Mouse (Mus musculus): ENCODE results near the gene Gna15. TPM values are rescaled to one million over a fixed set of nuclear protein-coding genes. Genes with fewer than 3 reads are reported as not detected.
A peak's percentile ranks its signal among the peaks of the same experiment; 100 is the strongest.

Gna15 gene
- polyA plus RNA-seq, 1 experiment: 16.2 TPM

DNA sequence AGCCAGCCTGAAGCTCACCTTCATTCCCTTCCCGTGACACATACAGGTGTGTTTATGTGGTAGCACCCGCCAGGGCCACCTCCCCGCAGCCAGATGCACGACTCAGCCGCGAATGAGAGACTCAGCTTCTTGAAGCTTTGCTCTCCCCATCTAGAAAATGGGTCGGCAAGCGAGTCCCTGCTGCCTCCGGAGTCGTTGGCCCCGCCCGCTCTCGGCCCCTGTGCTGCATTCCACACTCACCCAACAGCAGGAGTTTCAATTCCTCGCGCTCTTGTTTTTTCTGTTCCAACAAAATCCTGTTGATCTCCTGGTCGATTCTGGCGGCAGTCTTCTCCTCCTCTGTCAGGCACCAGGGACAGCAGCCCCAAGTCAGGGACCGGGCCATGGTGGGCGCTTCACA lies 455 bp downstream of the Gna15 start:
- no peak for DNase-seq (ENCODE audit: low spot score)

- DNase-seq (ENCODE audit: low spot score): no peak
These were observed 883 bp downstream of the Gna15 start for GRCm38 (mm10) chr10:81523142-81523541.

DNA sequence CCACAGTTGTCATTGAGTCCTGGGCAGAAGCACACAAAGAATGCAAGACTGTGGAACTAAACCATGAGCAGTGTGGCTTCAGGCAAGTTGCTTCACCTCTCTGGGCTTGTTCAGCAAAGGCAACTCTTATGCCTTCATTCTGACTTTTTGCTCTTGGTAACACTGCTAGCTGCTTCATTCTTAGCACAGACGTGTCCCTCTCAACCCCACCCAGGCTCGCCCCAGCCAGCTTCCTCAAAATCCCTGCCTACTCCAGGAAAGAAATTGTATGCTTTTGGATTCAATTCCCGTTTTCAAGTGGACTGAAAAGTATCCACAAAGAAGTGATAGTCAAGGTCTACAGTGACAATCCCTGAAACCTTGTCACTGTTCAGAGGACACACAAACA lies 4.1 kb downstream of the Gna15 start:
- DNase-seq (ENCODE audit: low spot score): no peak

DNA sequence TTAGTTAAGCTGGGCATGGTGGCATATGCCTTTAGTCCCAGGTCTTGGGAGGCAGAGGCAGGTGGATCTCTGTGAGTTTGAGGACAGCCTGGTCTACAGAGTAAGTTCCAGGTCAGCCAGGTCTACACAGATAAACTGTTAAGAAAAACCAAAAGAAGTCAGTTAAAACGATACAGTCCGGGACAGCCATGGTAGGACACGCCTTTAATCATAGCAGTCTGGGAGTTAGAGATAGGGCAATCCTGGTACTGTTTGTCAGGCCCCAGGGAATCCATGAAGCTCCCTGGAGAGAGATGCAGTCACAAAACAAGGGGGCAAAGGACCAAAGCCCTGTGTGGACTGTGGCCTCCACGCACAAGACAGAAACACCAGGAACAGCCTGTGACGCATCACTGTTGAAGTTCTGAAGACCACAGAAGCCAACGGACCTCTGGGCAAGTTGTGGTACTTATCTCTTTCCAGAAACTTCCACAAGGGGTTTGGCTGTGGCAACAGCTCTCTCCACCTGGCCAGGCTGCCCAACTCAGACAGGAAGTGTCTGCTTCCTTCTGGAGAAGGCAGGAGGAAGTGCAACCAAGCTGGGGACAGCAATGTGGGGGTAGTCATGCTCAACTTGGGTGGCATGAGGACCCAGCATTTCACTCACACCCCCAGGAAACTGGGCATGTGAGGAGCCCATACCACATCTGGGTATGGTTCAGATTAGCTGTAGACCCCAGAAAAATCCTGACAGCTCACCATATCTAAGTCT lies 4.6 kb downstream of the Gna15 start:
- no peak for DNase-seq (ENCODE audit: low spot score)

- no peak for DNase-seq (ENCODE audit: low spot score)
These were observed 5.5 kb downstream of the Gna15 start for GRCm38 (mm10) chr10:81518546-81518945.

DNA sequence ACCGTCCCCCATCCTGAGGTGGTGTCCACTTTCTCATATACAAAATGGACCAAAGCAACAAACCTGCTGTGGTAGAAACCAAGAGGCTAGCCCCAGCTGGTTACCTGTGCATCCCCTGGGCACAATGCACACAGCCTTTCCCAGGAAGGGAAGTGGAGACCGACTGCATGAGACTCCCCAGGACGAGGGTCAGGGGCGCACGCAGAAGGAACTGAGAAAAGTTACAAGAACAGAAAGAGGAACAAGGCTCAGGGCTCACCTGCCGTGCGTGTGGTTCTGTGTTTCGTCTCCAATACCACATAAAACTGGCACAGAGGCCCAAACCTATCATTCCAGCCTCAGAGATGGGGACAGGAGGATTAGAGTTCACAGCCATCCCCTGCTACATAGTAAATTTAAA lies 6.8 kb downstream of the Gna15 start:
- no peak for DNase-seq (ENCODE audit: low spot score)

DNA sequence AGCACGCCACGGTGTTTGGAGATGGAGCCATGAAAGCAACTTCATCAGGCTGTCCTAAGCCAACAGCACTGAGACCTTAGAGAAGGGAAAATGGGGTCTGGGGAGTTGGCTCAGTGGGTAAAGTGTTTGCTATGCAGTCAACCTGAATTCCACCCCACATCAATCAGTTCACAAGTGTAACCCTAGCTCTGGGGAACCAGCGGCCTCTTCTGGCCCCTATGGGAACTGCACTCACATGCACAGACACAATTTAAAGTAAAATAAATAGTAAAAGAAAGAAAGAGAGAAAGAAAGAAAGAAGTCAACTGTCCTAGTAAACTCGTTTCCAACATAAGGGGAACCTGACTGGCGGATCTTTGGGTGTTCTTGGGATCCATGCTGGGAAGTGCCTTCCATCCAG lies 10.2 kb downstream of the Gna15 start:
- DNase-seq (ENCODE audit: low spot score): no peak

- DNase-seq (ENCODE audit: low spot score): no peak
These were observed 13.7 kb downstream of the Gna15 start for GRCm38 (mm10) chr10:81510246-81510810.

- DNase-seq (ENCODE audit: low spot score): no peak
These were observed 16.1 kb downstream of the Gna15 start for GRCm38 (mm10) chr10:81507691-81508489.

- DNase-seq (ENCODE audit: low spot score): no peak
These were observed 16.9 kb downstream of the Gna15 start for GRCm38 (mm10) chr10:81507095-81507494.

- DNase-seq (ENCODE audit: low spot score): no peak
These were observed 18.9 kb downstream of the Gna15 start for GRCm38 (mm10) chr10:81505016-81505664.

GRCm38 (mm10) chr10:81502658-81503057 lies 21.4 kb downstream of the Gna15 start:
- peak; percentile 88 for DNase-seq (ENCODE audit: low spot score)

GRCm38 (mm10) chr10:81501863-81502262 lies 22.2 kb downstream of the Gna15 start:
- DNase-seq (ENCODE audit: low spot score): no peak

GRCm38 (mm10) chr10:81500032-81500431 lies 24.0 kb downstream of the Gna15 start, which contains the start of gene S1pr4:
Gene S1pr4 (minus strand): TSS chr10:81500132.
- DNase-seq (ENCODE audit: low spot score): no peak

DNA sequence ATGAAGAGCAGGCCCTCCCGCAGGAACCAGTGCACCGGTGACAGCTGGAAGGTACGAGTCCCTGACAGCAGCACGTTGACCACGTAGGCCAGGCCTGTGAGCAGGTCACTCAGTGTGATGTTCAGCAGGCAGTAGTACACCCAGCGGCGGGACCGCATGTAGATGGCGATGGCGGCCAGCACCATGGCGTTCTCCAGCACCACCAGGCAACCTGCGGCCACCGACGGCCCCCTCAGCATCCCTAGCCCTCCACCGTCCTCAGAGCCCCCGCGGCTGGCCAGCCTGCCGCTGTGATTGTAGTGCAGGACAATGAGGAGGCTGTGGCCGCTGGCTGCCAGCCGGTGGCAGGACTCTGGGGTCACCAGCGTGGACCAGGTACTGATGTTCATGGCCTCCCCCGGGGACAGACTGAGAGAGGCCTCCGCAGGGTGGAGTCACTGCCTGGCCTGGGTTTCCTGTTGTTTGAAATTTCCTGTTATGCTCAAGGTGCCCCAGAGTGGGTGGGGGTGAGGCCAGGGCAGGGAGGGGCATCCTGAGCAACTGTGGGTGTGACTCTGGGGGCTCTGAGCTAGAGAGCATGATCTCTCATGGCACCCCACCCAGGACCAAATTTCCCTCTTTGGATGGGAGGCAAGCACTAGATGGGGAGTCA lies 24.6 kb downstream of the Gna15 start:
- DNase-seq (ENCODE audit: low spot score): no peak

DNA sequence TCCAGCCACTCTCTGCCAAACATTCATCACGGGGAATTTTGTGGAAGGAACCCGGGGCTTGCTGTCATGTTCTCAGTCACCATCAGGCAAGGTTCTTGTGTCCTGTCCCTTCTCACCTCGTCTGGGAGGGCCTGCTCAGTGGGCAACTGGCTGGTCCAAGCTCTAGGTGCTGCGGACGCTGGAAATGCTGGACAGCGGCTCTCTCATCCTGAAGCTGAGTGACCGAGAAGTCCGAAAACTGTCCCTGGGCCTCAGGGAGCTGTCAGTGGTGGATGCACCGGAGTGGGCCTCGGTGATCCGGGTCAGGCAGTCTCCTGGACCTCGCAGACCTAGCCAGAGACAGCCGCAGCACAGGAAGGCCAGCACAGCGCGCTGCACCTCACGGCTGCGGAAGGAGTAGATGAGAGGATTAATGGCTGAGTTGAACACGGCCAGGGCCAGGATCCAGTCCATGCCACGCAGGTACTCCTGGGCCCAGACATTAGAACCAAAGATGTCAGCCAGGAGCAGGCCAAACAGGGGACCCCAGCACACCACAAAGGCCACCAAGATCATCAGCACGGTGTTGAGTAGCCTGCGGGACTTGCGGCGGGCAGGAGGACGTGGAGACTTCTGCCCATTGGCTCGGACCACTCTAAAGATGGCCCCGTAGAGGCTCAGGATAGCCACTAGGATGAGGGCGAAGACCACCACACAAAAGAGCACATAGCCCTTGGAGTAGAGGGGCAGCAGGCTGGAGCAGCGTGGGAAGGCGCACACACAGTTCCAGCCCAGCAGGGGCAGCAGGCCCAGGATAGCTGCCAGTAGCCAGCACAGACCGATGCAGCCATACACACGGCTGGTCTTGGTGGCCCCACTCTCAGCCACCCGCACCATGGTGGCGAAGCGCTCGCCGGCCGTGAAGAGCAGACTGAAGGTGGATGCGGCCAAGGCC lies 25.4 kb downstream of the Gna15 start:
- DNase-seq (ENCODE audit: low spot score): no peak

DNA sequence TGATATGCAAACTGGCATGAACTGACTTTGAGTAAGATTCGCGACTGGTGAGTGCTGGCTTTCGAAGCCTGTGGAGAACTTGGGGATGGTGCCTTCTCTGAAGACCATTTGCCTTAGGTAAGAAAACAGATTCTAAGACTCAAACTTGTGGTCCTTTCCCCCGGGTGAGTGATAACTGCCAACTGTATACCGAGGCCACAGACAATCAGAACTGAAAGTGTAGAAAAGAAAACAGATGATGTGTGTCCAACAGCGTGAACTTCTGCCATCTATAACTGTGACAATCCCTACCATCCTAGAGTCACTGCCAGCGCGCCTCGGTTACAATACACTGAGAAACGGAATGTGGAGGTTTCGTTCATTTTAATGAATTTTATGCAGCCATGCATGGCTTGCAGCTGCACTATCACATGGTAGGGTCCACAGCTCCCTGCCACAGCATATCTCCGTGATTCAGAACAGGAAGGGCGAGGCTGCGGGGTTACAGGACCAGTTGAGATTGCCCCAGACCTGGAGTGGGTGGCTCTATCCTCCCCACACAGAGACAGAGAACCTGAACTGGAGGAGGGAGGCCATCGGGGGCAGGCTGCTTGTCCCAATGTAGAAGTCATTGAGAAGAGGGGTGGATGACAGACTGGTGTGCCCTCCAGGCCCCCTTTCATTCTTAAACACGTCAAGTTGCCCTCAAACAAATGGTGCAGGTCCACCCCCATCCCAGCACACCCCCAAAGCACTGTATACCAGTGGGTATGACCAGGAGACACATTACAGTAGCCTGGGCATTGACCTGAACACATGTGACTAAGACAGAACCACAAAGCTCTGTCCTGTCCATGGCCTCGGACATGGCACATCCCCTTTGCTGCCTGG lies 26.4 kb downstream of the Gna15 start:
- DNase-seq (ENCODE audit: low spot score): no peak

- no peak for DNase-seq (ENCODE audit: low spot score)
These were observed 27.1 kb downstream of the Gna15 start for GRCm38 (mm10) chr10:81496969-81497368.

GRCm38 (mm10) chr10:81496264-81496901 lies 27.6 kb downstream of the Gna15 start, which contains the start of gene Ncln:
Gene Ncln (minus strand): TSS chr10:81496392.
- peak; percentile 91 for DNase-seq (ENCODE audit: low spot score)
